Mouse (Mus musculus): ENCODE measurements around the gene Meltf. TPM values are rescaled to one million over a fixed set of nuclear protein-coding genes. Genes with fewer than 3 reads are reported as not detected.
A peak's percentile ranks its signal among the peaks of the same experiment; 100 is the strongest.

The Meltf gene
- polyA plus RNA-seq, 1 experiment from 2014 or later = not detected

DNA sequence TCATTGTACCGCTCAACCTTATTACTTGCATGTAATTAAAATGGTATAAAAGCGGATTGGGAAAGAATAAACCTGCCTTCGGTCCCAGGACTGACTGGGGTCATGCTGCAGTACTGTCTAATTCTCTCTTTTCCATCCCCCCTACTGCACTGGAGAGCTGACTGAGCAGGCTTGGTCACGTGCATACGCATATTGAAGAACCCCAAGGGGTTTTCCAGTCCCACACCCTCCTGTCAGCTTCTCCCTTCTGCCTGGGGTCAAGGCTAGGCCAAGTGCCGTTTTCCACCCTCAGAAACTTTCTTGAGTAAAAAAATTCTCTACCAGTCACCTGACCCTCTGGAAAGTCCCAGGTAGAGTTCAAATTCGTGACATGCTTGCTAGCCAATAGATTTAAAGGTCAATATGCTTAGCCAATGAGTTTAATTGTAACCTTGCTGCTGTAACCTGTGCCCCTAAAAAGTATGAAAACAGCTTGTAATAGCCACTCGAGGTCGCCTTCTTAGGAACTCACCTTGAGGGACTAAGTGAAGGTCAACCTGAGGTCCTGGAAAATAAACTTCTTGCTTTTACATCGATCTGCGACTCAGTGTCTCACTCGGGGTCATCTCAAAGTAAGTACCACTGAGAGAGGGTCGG lies 48.1 kb downstream of the Meltf start:
- WGBS = 87% methylated on average over 13 of the region's 13 CpGs
- Histone ChIP-seq H3K4me1 (ENCODE audit: control insufficient read depth in 2 of 2, insufficient read depth in 2 of 2, low read length in 2 of 2) (peaks cover 3 to 5% of the 10 kb centered on the region in 2 experiments; a peak in 3 of 4 replicates), H3K36me3 (ENCODE audit: control insufficient read depth, insufficient read depth, low read length) (no peaks in the 10 kb centered on the region)

GRCm38 (mm10) chr16:31927412-31927811 lies 48.8 kb downstream of the Meltf start:
- Histone ChIP-seq H3K9me3 (ENCODE audit: control insufficient read depth, low read length) (no peaks in the 10 kb centered on the region), H3K36me3 (ENCODE audit: control insufficient read depth, insufficient read depth, low read length) (no peaks in the 10 kb centered on the region), H3K4me1 (ENCODE audit: control insufficient read depth in 2 of 2, insufficient read depth in 2 of 2, low read length in 2 of 2) (peaks cover 3 to 5% of the 10 kb centered on the region in 2 experiments; a peak in 3 of 4 replicates), H3K27me3 (ENCODE audit: control insufficient read depth, insufficient read depth, low read length) (no peaks in the 10 kb centered on the region), H3K4me3 (ENCODE audit: control insufficient read depth in 1 of 2, insufficient read depth in 1 of 2, low read depth in 1 of 2, low read length in 2 of 2) (no peak overlapping the region), H3K9ac (ENCODE audit: low read length) (no peak overlapping the region), H3K4me2 (ENCODE audit: low read length) (no peak overlapping the region), H3K27ac (replicated peaks in 1 of 2; ENCODE audit: control insufficient read depth in 1 of 2, insufficient read depth in 1 of 2, low read depth in 2 of 2, low read length in 2 of 2) (no peak overlapping the region)
- no peak for ATAC-seq (ENCODE audit: insufficient number of reproducible peaks, insufficient read depth, low FRiP score, low read depth)
- WGBS = 78% methylated on average over 5 of the region's 5 CpGs

More for the DNA sequence above, 48.1 kb downstream of the Meltf start:
- Histone ChIP-seq H3K4me3 (ENCODE audit: control insufficient read depth in 1 of 2, insufficient read depth in 1 of 2, low read depth in 1 of 2, low read length in 2 of 2) (no peak overlapping the region), H3K27ac (replicated peaks in 1 of 2; ENCODE audit: control insufficient read depth in 1 of 2, insufficient read depth in 1 of 2, low read depth in 2 of 2, low read length in 2 of 2) (no peak overlapping the region), H3K27me3 (ENCODE audit: control insufficient read depth, insufficient read depth, low read length) (no peaks in the 10 kb centered on the region), H3K9me3 (ENCODE audit: control insufficient read depth, low read length) (no peaks in the 10 kb centered on the region), H3K9ac (ENCODE audit: low read length) (no peak overlapping the region), H3K4me2 (ENCODE audit: low read length) (no peak overlapping the region)
- ATAC-seq (ENCODE audit: insufficient number of reproducible peaks, insufficient read depth, low FRiP score, low read depth) = no peak

- Histone ChIP-seq H3K27me3 (ENCODE audit: control insufficient read depth, insufficient read depth, low read length) (peaks cover 27% of the 10 kb centered on the region), H3K4me1 (ENCODE audit: control insufficient read depth in 2 of 2, insufficient read depth in 2 of 2, low read length in 2 of 2) (peaks cover 14 to 18% of the 10 kb centered on the region in 2 experiments), H3K27ac (replicated peaks in 1 of 2; ENCODE audit: control insufficient read depth in 1 of 2, insufficient read depth in 1 of 2, low read depth in 2 of 2, low read length in 2 of 2) (no peak overlapping the region), H3K36me3 (ENCODE audit: control insufficient read depth, insufficient read depth, low read length) (no peaks in the 10 kb centered on the region), H3K9ac (ENCODE audit: low read length) (no peak overlapping the region), H3K4me2 (ENCODE audit: low read length) (peak overlapping the region; percentile 37; the same call in 1 of the 2 replicates), H3K4me3 (ENCODE audit: control insufficient read depth in 1 of 2, insufficient read depth in 1 of 2, low read depth in 1 of 2, low read length in 2 of 2) (no peak overlapping the region), H3K9me3 (ENCODE audit: control insufficient read depth, low read length) (no peaks in the 10 kb centered on the region)
- ATAC-seq (ENCODE audit: insufficient number of reproducible peaks, insufficient read depth, low FRiP score, low read depth) = no peak
- WGBS = 51% methylated on average over 17 of the region's 17 CpGs
Observed at GRCm38 (mm10) chr16:31931330-31931729, 52.7 kb downstream of the Meltf start.

DNA sequence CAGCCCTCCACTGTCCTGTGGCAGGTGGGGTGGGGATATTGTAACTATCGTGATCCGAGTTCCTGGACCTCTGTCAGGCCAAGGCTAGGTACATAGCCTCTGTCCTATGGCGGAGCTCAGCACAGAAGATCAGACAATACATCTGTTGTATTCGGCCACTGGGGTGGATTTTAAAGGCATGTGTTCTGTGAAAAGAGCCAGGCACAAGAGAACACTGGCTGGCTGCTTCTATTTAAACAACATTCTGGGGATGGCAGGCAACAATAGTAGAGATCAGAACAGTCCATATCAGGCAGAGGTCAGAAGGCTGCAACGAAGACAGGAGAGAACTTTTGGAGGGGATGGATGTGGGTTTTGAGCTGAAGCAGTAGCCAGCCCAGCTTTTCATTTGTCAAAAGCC lies 53.6 kb downstream of the Meltf start:
- Histone ChIP-seq H3K36me3 (ENCODE audit: control insufficient read depth, insufficient read depth, low read length) (no peaks in the 10 kb centered on the region), H3K27me3 (ENCODE audit: control insufficient read depth, insufficient read depth, low read length) (peaks cover 27% of the 10 kb centered on the region), H3K9me3 (ENCODE audit: control insufficient read depth, low read length) (0 out of 2 replicates have a peak, but pooled peaks cover 3% of the 10 kb centered on the region), H3K4me2 (ENCODE audit: low read length) (peak overlapping the region; percentile 84), H3K9ac (ENCODE audit: low read length) (peak overlapping the region; percentile 60), H3K27ac (replicated peaks in 1 of 2; ENCODE audit: control insufficient read depth in 1 of 2, insufficient read depth in 1 of 2, low read depth in 2 of 2, low read length in 2 of 2) (no peak overlapping the region), H3K4me1 (ENCODE audit: control insufficient read depth in 2 of 2, insufficient read depth in 2 of 2, low read length in 2 of 2) (peaks cover 14 to 18% of the 10 kb centered on the region in 2 experiments), H3K4me3 (ENCODE audit: control insufficient read depth in 1 of 2, insufficient read depth in 1 of 2, low read depth in 1 of 2, low read length in 2 of 2) (no peak overlapping the region)
- ATAC-seq (ENCODE audit: insufficient number of reproducible peaks, insufficient read depth, low FRiP score, low read depth) = no peak
- WGBS = 53% methylated on average over 5 of the region's 5 CpGs

DNA sequence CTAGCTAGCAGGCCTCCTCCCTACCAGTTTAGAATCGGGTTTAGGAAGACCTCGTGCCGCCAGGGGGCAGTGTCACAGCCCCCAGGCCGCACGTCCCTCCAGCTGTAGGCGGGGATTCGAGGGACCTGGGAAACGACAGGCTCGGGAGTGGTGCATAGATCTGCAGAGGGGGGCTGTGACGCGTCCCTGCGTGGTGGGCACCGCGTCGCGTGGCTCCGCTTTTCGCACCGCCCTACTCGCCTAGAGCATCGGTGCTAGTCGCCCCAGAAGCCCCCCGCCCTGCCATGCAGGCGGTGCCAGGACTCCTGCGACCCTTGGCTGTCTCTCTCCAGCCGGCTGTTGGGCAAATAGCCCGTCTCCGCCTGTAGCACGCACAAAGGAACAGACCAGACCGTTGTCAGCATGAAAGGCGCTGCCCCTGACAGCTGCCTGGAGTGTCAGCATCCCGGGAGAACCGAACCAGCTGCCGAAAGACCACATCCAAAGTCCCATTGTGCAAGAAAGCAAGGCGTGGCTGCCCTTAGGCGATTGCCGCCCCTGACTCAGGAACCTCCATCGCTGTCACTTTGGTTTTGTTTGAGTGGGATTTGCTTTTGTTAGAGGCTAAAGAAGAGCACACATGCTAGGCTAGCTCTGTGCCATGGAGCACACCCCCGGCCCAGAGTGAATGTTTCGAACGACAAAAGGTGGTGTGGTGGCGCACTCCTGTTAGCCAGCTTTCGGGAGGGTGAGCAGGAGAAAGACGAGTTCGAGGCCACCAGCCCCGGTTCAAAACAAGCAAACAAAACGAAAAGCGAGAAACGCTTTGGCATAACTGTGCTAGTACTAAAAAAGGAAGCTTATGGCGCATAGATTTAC lies 54.5 kb downstream of the Meltf start:
- ATAC-seq (ENCODE audit: insufficient number of reproducible peaks, insufficient read depth, low FRiP score, low read depth) = peak; percentile 78
- Histone ChIP-seq H3K4me2 (ENCODE audit: low read length) (peak overlapping the region; percentile 84), H3K36me3 (ENCODE audit: control insufficient read depth, insufficient read depth, low read length) (no peaks in the 10 kb centered on the region), H3K9ac (ENCODE audit: low read length) (peak overlapping the region; percentile 60), H3K27me3 (ENCODE audit: control insufficient read depth, insufficient read depth, low read length) (peaks cover 27% of the 10 kb centered on the region), H3K9me3 (ENCODE audit: control insufficient read depth, low read length) (0 out of 2 replicates have a peak, but pooled peaks cover 3% of the 10 kb centered on the region), H3K4me3 (ENCODE audit: control insufficient read depth in 1 of 2, insufficient read depth in 1 of 2, low read depth in 1 of 2, low read length in 2 of 2) (peak overlapping the region; percentile 51 to 64), H3K27ac (replicated peaks in 1 of 2; ENCODE audit: control insufficient read depth in 1 of 2, insufficient read depth in 1 of 2, low read depth in 2 of 2, low read length in 2 of 2) (no peak overlapping the region; a peak in 1 of 4 replicates), H3K4me1 (ENCODE audit: control insufficient read depth in 2 of 2, insufficient read depth in 2 of 2, low read length in 2 of 2) (peaks cover 14 to 18% of the 10 kb centered on the region in 2 experiments)
- WGBS = 1% methylated on average over 50 of the region's 50 CpGs

DNA sequence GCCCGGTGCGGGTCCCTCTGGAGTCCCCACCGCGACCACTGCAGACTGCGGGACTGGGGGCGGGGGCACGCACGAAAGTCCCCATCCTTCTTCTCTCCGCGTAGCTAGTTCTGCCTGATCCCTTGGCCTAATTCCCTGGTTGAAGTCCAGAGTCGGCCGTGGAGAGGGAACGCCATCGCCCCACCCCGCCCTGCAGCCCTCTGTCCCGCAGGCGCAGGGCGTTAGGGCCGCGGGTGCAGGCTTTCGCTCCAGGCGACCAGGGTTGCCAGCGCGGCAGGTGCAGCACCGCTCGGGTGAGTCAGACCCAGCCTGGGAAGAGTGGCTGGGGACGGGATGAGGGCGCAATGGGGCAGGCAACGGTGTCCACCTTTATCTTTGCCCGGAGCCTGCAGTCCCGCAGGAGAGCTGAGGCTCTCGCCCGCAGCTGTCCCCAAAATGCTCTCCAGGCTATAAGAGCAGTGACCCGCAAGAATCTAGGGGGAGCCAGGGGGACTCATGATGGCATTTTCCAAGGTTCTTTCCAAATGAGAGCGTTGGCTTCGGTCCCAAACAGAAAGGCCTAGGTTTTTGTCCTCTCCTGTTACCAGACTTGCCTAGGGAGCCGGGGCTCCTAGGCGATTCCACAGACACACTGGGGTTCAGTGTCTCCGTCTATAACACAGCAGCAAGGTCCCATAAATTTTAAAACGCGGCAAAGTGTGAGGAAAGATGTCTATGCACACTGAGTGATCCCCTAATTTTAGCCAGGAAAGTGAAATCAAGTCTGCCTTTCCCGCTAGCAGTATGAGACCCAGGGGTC lies 55.3 kb downstream of the Meltf start, which contains the start of gene Pigz:
TSS of gene Pigz (plus strand) at position 101 of the 799 bp plus-strand sequence.
- peaks cover 27% of the 10 kb centered on the region for H3K27me3 ChIP-seq (ENCODE audit: control insufficient read depth, insufficient read depth, low read length)
- peak within 1 kb of the TSS; percentile 51 to 64 for H3K4me3 ChIP-seq (ENCODE audit: control insufficient read depth in 1 of 2, insufficient read depth in 1 of 2, low read depth in 1 of 2, low read length in 2 of 2)
- H3K9ac ChIP-seq (ENCODE audit: low read length) = peak within 1 kb of the TSS; percentile 60
- 0 out of 2 replicates have a peak, but pooled peaks cover 3% of the 10 kb centered on the region for H3K9me3 ChIP-seq (ENCODE audit: control insufficient read depth, low read length)
- peaks cover 14 to 18% of the 10 kb centered on the region in 2 experiments for H3K4me1 ChIP-seq (ENCODE audit: control insufficient read depth in 2 of 2, insufficient read depth in 2 of 2, low read length in 2 of 2)
- no peaks in the 10 kb centered on the region for H3K36me3 ChIP-seq (ENCODE audit: control insufficient read depth, insufficient read depth, low read length)
- 8% methylated on average over 41 of the region's 42 CpGs for WGBS
- no peak within 1 kb of the TSS; a peak in 1 of 4 replicates for H3K27ac ChIP-seq (replicated peaks in 1 of 2; ENCODE audit: control insufficient read depth in 1 of 2, insufficient read depth in 1 of 2, low read depth in 2 of 2, low read length in 2 of 2)
- ATAC-seq (ENCODE audit: insufficient number of reproducible peaks, insufficient read depth, low FRiP score, low read depth) = no peak
- H3K4me2 ChIP-seq (ENCODE audit: low read length) = peak within 1 kb of the TSS; percentile 84

- ATAC-seq (ENCODE audit: insufficient number of reproducible peaks, insufficient read depth, low FRiP score, low read depth) = no peak
- Histone ChIP-seq H3K9me3 (ENCODE audit: control insufficient read depth, low read length) (0 out of 2 replicates have a peak, but pooled peaks cover 3% of the 10 kb centered on the region), H3K4me2 (ENCODE audit: low read length) (peak overlapping the region; percentile 84), H3K27me3 (ENCODE audit: control insufficient read depth, insufficient read depth, low read length) (peaks cover 27% of the 10 kb centered on the region), H3K36me3 (ENCODE audit: control insufficient read depth, insufficient read depth, low read length) (no peaks in the 10 kb centered on the region), H3K27ac (replicated peaks in 1 of 2; ENCODE audit: control insufficient read depth in 1 of 2, insufficient read depth in 1 of 2, low read depth in 2 of 2, low read length in 2 of 2) (no peak overlapping the region), H3K4me3 (ENCODE audit: control insufficient read depth in 1 of 2, insufficient read depth in 1 of 2, low read depth in 1 of 2, low read length in 2 of 2) (peak overlapping the region; percentile 20 to 51; a peak in 2 of 4 replicates), H3K4me1 (ENCODE audit: control insufficient read depth in 2 of 2, insufficient read depth in 2 of 2, low read length in 2 of 2) (peaks cover 14 to 18% of the 10 kb centered on the region in 2 experiments), H3K9ac (ENCODE audit: low read length) (0 out of 2 replicates have a peak overlapping the region, but pooled peaks have one; percentile 56)
- 26% methylated on average over 13 of the region's 13 CpGs for WGBS
Observed at GRCm38 (mm10) chr16:31934550-31935010, 56.0 kb downstream of the Meltf start.

All from heart, embryonic 14.5 days (tissue).